Comparison of ENCODE assay signal across 7 mouse cellular contexts in genomic region chr12:84999053-84999452, GRCm38 (mm10). TPM values are rescaled to one million over a fixed set of nuclear protein-coding genes. Genes with fewer than 3 reads are reported as not detected.
DNase-seq lines count a peak whose midpoint lies in the region; ATAC-seq and TF ChIP-seq lines count a peak whose summit lies in the region.

No protein-coding gene starts in this region.

- H3K36me3 ChIP-seq in lung, embryonic 16.5 days (ENCODE audit: control insufficient read depth, insufficient read depth, low read length): no peaks in the 10 kb centered on the region
- H3K36me3 ChIP-seq in lung, postnatal 0 days (ENCODE audit: insufficient read depth, low read length): no peaks in the 10 kb centered on the region
- no peaks in the 10 kb centered on the region for H3K36me3 ChIP-seq in forebrain, postnatal 0 days (ENCODE audit: insufficient read depth)
- H3K36me3 ChIP-seq in liver, embryonic 14.5 days (replicated peaks; ENCODE audit: control insufficient read depth, insufficient read depth, low read depth): no peaks in the 10 kb centered on the region

- TF ChIP-seq CTCF in lung, postnatal 0 days (IDR thresholded peaks at IDR 0.05): no peak
- no peak for TF ChIP-seq CTCF in forebrain, postnatal 0 days (IDR thresholded peaks at IDR 0.05; ENCODE audit: low read depth)
- TF ChIP-seq CTCF in liver, embryonic 14.5 days (IDR thresholded peaks at IDR 0.05; ENCODE audit: low read depth): no peak

- DNase-seq in lung, postnatal 0 days (ENCODE audit: low spot score): no peak
- DNase-seq in forebrain, postnatal 0 days: no peak
- no peak for DNase-seq in liver, embryonic 14.5 days (ENCODE audit: low read depth in 3 of 3, low spot score in 3 of 3)
- DNase-seq in embryo, embryonic 10 days (ENCODE audit: low spot score): no peak
- DNase-seq in gastrocnemius, adult 18-20 months (ENCODE audit: low spot score): no peak
- no peak for DNase-seq in right cerebral cortex, postnatal 14 days

- no peaks in the 10 kb centered on the region for H3K27me3 ChIP-seq in lung, embryonic 16.5 days (ENCODE audit: control insufficient read depth, insufficient read depth, low read depth, low read length)
- no peaks in the 10 kb centered on the region for H3K27me3 ChIP-seq in lung, postnatal 0 days (replicated peaks; ENCODE audit: insufficient read depth, low read length)
- no peaks in the 10 kb centered on the region for H3K27me3 ChIP-seq in forebrain, postnatal 0 days (ENCODE audit: insufficient read depth, low read length)
- no peaks in the 10 kb centered on the region for H3K27me3 ChIP-seq in liver, embryonic 14.5 days (ENCODE audit: control insufficient read depth, insufficient read depth, low read length)

- H3K4me2 ChIP-seq in lung, embryonic 16.5 days (ENCODE audit: low read depth, low read length): peak overlapping the region; percentile 90; the same call in 1 of the 2 replicates
- H3K4me2 ChIP-seq in lung, postnatal 0 days (replicated peaks; ENCODE audit: low read depth, low read length): no peak overlapping the region
- H3K4me2 ChIP-seq in forebrain, postnatal 0 days (ENCODE audit: low read depth): peak overlapping the region; percentile 82
- peak overlapping the region; percentile 80 for H3K4me2 ChIP-seq in liver, embryonic 14.5 days (ENCODE audit: low read depth)

- ATAC-seq in lung, embryonic 16.5 days (ENCODE audit: low read depth): no peak
- ATAC-seq in lung, postnatal 0 days: no peak
- no peak for ATAC-seq in forebrain, postnatal 0 days
- no peak for ATAC-seq in liver, embryonic 14.5 days (ENCODE audit: insufficient read depth)

- H3K9ac ChIP-seq in lung, embryonic 16.5 days (ENCODE audit: low read length): no peak overlapping the region
- H3K9ac ChIP-seq in lung, postnatal 0 days (replicated peaks; ENCODE audit: low read depth): no peak overlapping the region
- H3K9ac ChIP-seq in forebrain, postnatal 0 days: no peak overlapping the region; the same call in 1 of the 2 replicates
- no peak overlapping the region for H3K9ac ChIP-seq in liver, embryonic 14.5 days (replicated peaks)

- no peak for TF ChIP-seq EP300 in lung, postnatal 0 days (IDR thresholded peaks at IDR 0.05)
- TF ChIP-seq EP300 in liver, embryonic 14.5 days (IDR thresholded peaks at IDR 0.05; ENCODE audit: low read depth): no peak

- H3K4me3 ChIP-seq in lung, embryonic 16.5 days (ENCODE audit: low read length): no peak overlapping the region
- no peak overlapping the region for H3K4me3 ChIP-seq in lung, postnatal 0 days (ENCODE audit: low read depth, low read length)
- peak overlapping the region; percentile 96 for H3K4me3 ChIP-seq in forebrain, postnatal 0 days (ENCODE audit: low read depth, low read length)
- H3K4me3 ChIP-seq in liver, embryonic 14.5 days (ENCODE audit: insufficient read depth in 1 of 2, low read depth in 2 of 2, low read length in 2 of 2): peak overlapping the region in 1 of 2 experiments; percentile 83; a peak in 2 of 4 replicates

- H3K4me1 ChIP-seq in lung, embryonic 16.5 days (replicated peaks; ENCODE audit: control insufficient read depth, insufficient read depth, low read length): peaks cover 11% of the 10 kb centered on the region
- H3K4me1 ChIP-seq in lung, postnatal 0 days (ENCODE audit: insufficient read depth, low read depth, low read length): peaks cover 9% of the 10 kb centered on the region; the same call in 1 of the 2 replicates
- peaks cover 19% of the 10 kb centered on the region for H3K4me1 ChIP-seq in forebrain, postnatal 0 days (ENCODE audit: insufficient read depth)
- H3K4me1 ChIP-seq in liver, embryonic 14.5 days (replicated peaks; ENCODE audit: control insufficient read depth in 2 of 2, insufficient read depth in 2 of 2, low read length in 1 of 2): peaks cover 16% of the 10 kb centered on the region in 2 experiments

- no peaks in the 10 kb centered on the region for H3K9me3 ChIP-seq in lung, embryonic 16.5 days (ENCODE audit: control insufficient read depth, low read length)
- no peaks in the 10 kb centered on the region for H3K9me3 ChIP-seq in lung, postnatal 0 days (ENCODE audit: low read length)
- H3K9me3 ChIP-seq in forebrain, postnatal 0 days (ENCODE audit: low read length): no peaks in the 10 kb centered on the region
- H3K9me3 ChIP-seq in liver, embryonic 14.5 days (ENCODE audit: control insufficient read depth, low read length): no peaks in the 10 kb centered on the region

- H3K27ac ChIP-seq in lung, embryonic 16.5 days (ENCODE audit: low read length): no peak overlapping the region
- H3K27ac ChIP-seq in lung, postnatal 0 days (ENCODE audit: low read length): no peak overlapping the region
- H3K27ac ChIP-seq in forebrain, postnatal 0 days (ENCODE audit: low read depth, low read length): no peak overlapping the region
- no peak overlapping the region for H3K27ac ChIP-seq in liver, embryonic 14.5 days

RNA-seq across cellular contexts. Expression of gene Ylpm1, which starts 2.9 kb away (rescaled TPM):
- 25.4 and 25.5 TPM in 2 replicates for polyA plus RNA-seq in lung, embryonic 16.5 days (2015; fragmentation: Nextera tagmentation; extraction: Ambion mirVana)
- polyA plus RNA-seq in lung, postnatal 0 days (2015; fragmentation: Nextera tagmentation; extraction: Ambion mirVana): 12.3 and 15.8 TPM in 2 replicates
- total RNA-seq in forebrain, postnatal 0 days (2014; rRNA removed): 51.2 and 59.6 TPM in 2 replicates
- 17.3 and 23.4 TPM in 2 replicates for polyA plus RNA-seq in forebrain, postnatal 0 days (2015; fragmentation: Nextera tagmentation; extraction: Ambion mirVana)
- 6.4 and 9.8 TPM in 2 replicates for polyA plus RNA-seq in liver, embryonic 14.5 days (2012; rRNA removed)
- 8.3 and 9.7 TPM in 2 replicates for polyA plus RNA-seq in liver, embryonic 14.5 days (2014; fragmentation: Nextera tagmentation; extraction: Ambion mirVana)
- total RNA-seq in gastrocnemius, adult 18-20 months (2021): 10 to 100 TPM; 14.4 to 16.4 TPM

RNA-seq across cellular contexts. Expression of gene Arel1, which starts 28.4 kb away (rescaled TPM):
- polyA plus RNA-seq in lung, embryonic 16.5 days (2015; fragmentation: Nextera tagmentation; extraction: Ambion mirVana): 14.2 and 14.6 TPM in 2 replicates
- polyA plus RNA-seq in lung, postnatal 0 days (2015; fragmentation: Nextera tagmentation; extraction: Ambion mirVana): 7.3 and 7.8 TPM in 2 replicates
- total RNA-seq in forebrain, postnatal 0 days (2014; rRNA removed): 81.6 and 96.9 TPM in 2 replicates
- polyA plus RNA-seq in forebrain, postnatal 0 days (2015; fragmentation: Nextera tagmentation; extraction: Ambion mirVana): 26.5 and 32.8 TPM in 2 replicates
- polyA plus RNA-seq in liver, embryonic 14.5 days (2012; rRNA removed): 15.4 and 16.1 TPM in 2 replicates
- 14.8 and 17.4 TPM in 2 replicates for polyA plus RNA-seq in liver, embryonic 14.5 days (2014; fragmentation: Nextera tagmentation; extraction: Ambion mirVana)
- 10 to 100 TPM; 25.5 to 29.4 TPM for total RNA-seq in gastrocnemius, adult 18-20 months (2021)

RNA-seq across cellular contexts. Expression of gene Fcf1, which starts 28.4 kb away (rescaled TPM):
- 141 and 147 TPM in 2 replicates for polyA plus RNA-seq in lung, embryonic 16.5 days (2015; fragmentation: Nextera tagmentation; extraction: Ambion mirVana)
- polyA plus RNA-seq in lung, postnatal 0 days (2015; fragmentation: Nextera tagmentation; extraction: Ambion mirVana): 97.1 and 114 TPM in 2 replicates
- total RNA-seq in forebrain, postnatal 0 days (2014; rRNA removed): 38.6 and 44.5 TPM in 2 replicates
- polyA plus RNA-seq in forebrain, postnatal 0 days (2015; fragmentation: Nextera tagmentation; extraction: Ambion mirVana): 92.9 and 112 TPM in 2 replicates
- 45.8 and 86.1 TPM in 2 replicates for polyA plus RNA-seq in liver, embryonic 14.5 days (2012; rRNA removed)
- 102 and 111 TPM in 2 replicates for polyA plus RNA-seq in liver, embryonic 14.5 days (2014; fragmentation: Nextera tagmentation; extraction: Ambion mirVana)
- 10 to 100 TPM; 29.7 to 32.1 TPM for total RNA-seq in gastrocnemius, adult 18-20 months (2021)
